Mouse (Mus musculus): ENCODE data around the gene Socs7.

DNA sequence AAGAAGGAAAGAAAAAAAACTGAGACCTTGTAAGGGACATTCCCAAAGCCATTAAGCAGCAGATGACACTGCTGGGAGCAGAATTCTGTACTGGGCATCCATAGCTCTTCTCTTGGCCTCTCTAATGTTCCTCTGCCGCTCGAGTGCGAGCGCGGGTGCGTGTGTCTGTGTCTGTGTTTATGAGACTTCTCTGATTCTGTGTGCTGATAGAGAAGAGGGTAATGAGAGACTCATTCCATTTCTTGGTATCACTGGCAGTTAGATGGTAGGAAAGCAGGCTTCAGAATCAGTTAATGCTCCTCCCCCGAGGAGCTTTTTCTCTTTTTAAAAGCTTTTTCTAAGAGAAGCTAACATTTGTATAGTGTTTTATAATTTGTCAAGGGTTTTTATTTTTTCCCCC is 7.1 kb upstream of the Socs7 start:
- TF ChIP-seq CTCF (IDR thresholded peaks at IDR 0.05; ENCODE audit: low read depth, low read length) (no peak), POLR2A (IDR thresholded peaks at IDR 0.05; ENCODE audit: extremely low read depth, insufficient read depth, low read length) (no peak)

Measured in liver, adult 2 months (tissue).